Mouse (Mus musculus): ENCODE measurements around the gene Tmem260. TPM values are rescaled to one million over a fixed set of nuclear protein-coding genes. Genes with fewer than 3 reads are reported as not detected.

Tmem260 gene
- polyA plus RNA-seq, 1 experiment, result 4.1 TPM

GRCm38 (mm10) chr14:48559736-48560135, 113.8 kb downstream of the Tmem260 start:
- H3K79me3 ChIP-seq (ENCODE audit: low read depth), result no peaks in the 10 kb centered on the region
- H3K79me2 ChIP-seq (ENCODE audit: control insufficient read depth, insufficient read depth), result no peaks in the 10 kb centered on the region
- H3K4me3 ChIP-seq (ENCODE audit: insufficient read depth, poor library complexity, severe bottlenecking), result no peak overlapping the region
- H3ac ChIP-seq (ENCODE audit: control insufficient read depth, insufficient read length, low read depth), result no peak overlapping the region
- TF ChIP-seq USF1 (IDR thresholded peaks at IDR 0.05; ENCODE audit: low read depth), result no peak
- TF ChIP-seq CTCF (IDR thresholded peaks at IDR 0.05; ENCODE audit: control insufficient read depth, insufficient read depth, insufficient read length), result no peak
- no peak for TF ChIP-seq MYOG (IDR thresholded peaks at IDR 0.05; ENCODE audit: control insufficient read depth, extremely low read depth, insufficient read length)
- no peak for TF ChIP-seq CEBPB (IDR thresholded peaks at IDR 0.05; ENCODE audit: low read depth)
- no peak for TF ChIP-seq MYOD1 (IDR thresholded peaks at IDR 0.05; ENCODE audit: control insufficient read depth, insufficient read length, low read depth)
- no peak for TF ChIP-seq FOSL1 (IDR thresholded peaks at IDR 0.05; ENCODE audit: insufficient read depth, low read length, poor library complexity, severe bottlenecking)
- TF ChIP-seq MAX (IDR thresholded peaks at IDR 0.05), result no peak
- H3K27me3 ChIP-seq (ENCODE audit: control insufficient read depth, insufficient read depth, insufficient read length), result no peaks in the 10 kb centered on the region
- no peaks in the 10 kb centered on the region for H3K36me3 ChIP-seq (ENCODE audit: control insufficient read depth, insufficient read depth)

DNA sequence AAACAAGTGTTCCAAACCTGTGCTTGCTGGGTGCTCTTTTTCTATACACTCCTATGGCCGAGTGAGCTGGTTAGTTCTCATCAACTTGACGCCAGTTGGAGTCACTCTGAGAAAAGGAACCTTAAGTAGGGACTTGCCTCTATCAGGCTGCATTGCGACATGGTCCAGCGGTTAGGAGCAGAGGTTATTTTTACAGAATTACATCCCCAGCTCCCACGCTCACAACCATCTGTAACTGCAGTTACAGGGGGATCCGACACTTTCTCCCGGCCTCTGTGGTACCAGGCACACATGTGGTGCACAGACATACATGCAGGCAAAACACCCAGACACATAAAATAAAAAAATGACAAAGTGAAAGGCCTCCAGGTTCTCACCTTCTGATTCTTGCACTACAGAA, 120.7 kb downstream of the Tmem260 start:
- Histone ChIP-seq H3K79me2 (ENCODE audit: control insufficient read depth, insufficient read depth) (no peaks in the 10 kb centered on the region), H3K36me3 (ENCODE audit: control insufficient read depth, insufficient read depth) (no peaks in the 10 kb centered on the region), H3K79me3 (ENCODE audit: low read depth) (no peaks in the 10 kb centered on the region), H3K4me3 (ENCODE audit: insufficient read depth, poor library complexity, severe bottlenecking) (no peak overlapping the region), H3ac (ENCODE audit: control insufficient read depth, insufficient read length, low read depth) (no peak overlapping the region), H3K27me3 (ENCODE audit: control insufficient read depth, insufficient read depth, insufficient read length) (peaks cover 18% of the 10 kb centered on the region)
- TF ChIP-seq FOSL1 (IDR thresholded peaks at IDR 0.05; ENCODE audit: insufficient read depth, low read length, poor library complexity, severe bottlenecking) (no peak), CEBPB (IDR thresholded peaks at IDR 0.05; ENCODE audit: low read depth) (no peak), MYOG (IDR thresholded peaks at IDR 0.05; ENCODE audit: control insufficient read depth, extremely low read depth, insufficient read length) (no peak), USF1 (IDR thresholded peaks at IDR 0.05; ENCODE audit: low read depth) (no peak), MAX (IDR thresholded peaks at IDR 0.05) (no peak)

Other genes starting within 250 kb of the Tmem260 start
- not detected for gene Otx2, start 227.7 kb downstream of the Tmem260 start, polyA plus RNA-seq (2012; fragmentation: generic; extraction: Trizol)

Data from C2C12 (cell line).